Mouse (Mus musculus): ENCODE data around the gene Tnrc6c.
"Not testable (repeated sequence)": the region's sequence is repeated elsewhere in the genome, so short reads cannot be mapped to it uniquely, and the experiment has no call there.

The Tnrc6c gene

DNA sequence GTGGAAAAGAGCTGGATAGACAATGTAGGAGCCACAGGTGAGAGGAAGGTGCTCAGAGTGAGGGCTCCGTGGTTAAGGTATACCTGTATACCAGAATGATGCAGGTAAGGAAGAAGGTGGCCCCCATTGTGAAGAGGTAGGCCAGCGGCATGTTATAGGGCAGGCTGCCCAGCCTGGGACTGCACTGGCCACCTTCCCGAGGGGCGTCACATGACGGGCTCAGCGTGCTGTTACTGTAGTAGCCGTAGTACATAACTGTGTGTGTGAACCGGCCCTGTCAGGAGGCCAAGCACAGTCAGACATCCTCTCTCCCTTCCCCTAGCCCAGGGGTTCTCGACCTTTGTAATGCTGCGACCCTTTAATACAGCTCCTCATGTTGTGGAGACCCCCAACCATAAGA is 120.8 kb downstream of the Tnrc6c start:
- DNase-seq, result no peak

DNA sequence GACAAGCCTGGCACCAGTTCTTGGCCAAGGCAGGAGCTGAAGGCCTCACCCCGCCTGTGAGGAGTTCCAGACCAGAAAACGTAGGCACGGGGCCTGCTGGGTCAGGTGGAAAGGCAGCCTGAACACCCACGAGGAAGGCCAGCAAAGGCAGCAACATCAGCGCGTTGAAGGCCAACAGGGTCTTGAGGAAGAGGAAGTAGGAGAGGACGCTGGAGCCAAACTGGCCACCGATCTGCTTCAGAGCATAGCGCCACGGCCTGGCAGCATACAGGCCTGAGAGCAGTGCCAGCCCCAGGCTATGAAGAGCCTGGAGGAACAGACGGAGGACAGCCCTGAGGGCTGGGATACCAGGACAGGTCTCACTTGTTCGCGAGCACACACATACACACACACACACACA is 121.5 kb downstream of the Tnrc6c start:
- DNase-seq, result no peak

GRCm38 (mm10) chr11:117776085-117776792 is 122.2 kb downstream of the Tnrc6c start:
- DNase-seq, result no peak

DNA sequence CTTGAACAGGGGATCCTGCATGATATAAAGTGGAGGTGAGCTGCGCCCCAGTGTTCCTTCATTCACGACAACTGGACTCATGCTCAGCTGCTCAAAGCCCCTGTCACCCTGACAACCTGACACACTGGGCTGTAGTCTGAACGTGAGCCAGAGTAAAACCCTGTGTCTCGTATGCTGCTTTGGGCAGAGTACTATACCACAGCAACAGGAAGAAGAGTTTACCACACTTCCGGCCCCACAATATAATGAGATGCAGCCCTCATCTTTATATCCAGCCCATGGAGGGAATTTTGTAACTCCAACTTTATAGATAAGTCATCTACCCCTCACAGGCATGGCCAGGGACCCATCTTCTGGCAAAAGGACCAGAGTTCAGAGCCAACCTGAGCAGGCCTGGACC is 123.0 kb downstream of the Tnrc6c start:
- DNase-seq, result no peak

DNA sequence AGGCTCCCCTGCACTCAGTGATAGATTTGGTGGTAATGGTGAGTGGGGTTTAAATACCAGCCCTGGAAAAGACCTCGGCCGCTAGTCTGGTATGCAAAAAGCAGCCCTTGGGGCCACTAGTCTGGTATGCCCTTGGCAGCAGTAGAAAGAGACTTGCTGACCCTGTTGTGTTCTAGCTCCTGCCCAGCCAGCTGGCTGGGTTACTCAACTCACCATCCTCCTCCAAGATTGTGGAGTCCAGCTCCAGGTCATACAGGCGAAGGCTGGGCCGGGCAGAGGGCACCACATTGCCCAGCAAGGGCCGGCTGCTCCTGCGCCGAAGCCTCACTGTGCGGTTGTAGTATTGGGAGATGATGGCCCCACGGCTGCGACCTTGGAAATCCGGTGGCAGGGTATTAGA is 123.9 kb downstream of the Tnrc6c start:
- DNase-seq, result no peak

DNA sequence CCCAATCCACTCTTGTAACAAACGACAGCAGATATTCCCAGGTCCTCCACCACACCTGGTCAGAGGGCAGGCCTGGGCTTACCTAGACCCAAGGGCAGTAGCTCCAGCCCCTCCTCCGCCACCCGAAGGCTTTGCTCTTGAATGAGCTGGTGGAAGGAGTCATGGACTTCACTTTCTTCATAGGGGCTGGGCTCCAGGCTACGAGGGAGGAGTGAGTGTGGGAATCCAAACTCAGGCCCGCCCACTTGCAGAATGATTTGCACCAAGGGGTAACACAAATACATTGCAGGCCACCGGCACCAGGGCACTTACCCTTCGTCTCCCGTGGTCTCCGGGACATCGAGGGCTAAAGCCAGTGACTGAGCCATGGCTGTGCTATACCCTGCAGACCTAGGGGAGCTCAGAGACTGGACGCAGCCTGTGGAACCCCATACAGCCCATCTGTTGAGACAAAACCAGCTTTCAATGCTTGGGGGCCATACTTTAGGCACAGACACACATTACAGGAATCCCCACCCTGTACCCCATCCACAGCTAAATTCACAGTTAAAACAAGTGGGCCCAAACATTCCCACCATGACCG is 124.9 kb downstream of the Tnrc6c start:
- DNase-seq, result no peak

DNA sequence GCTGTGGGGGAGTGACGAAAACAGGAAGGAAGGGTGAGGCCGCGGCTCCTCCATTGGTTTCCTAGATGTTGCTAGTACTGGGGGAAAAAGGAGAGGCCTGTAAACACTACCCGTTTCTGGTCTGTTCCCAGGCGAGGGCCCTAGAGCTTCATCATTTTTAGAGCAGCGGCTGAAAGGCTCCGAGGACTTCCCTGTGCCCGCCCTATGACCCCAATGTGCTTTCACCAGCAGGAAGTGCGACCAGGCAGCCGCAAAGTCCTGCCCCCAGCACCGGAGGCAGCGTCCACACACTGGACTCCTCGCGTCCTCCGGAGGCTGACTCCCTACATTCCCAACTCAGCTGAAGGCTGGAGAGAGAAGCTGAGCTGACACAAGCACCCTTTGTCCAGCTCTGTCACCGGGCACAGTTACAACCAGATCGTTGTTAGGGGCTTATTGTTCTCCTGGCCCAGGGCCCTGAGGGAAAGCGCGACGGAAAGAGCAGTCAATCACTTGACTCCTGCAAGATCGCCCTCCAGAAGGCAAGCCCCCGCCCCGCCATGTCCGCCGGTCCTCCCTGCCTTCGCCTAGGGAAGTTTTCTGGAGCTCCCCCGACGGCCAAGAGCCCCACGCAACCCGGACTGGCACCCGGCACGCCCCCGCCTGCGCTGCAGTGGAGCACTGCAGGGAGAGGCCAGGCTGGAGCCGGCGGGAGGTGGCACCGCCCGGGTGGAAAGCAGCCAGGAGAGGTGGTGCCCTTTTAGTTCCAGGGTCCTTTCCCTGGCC is 125.5 kb downstream of the Tnrc6c start:
- DNase-seq, result peak; percentile 61 to 62

DNA sequence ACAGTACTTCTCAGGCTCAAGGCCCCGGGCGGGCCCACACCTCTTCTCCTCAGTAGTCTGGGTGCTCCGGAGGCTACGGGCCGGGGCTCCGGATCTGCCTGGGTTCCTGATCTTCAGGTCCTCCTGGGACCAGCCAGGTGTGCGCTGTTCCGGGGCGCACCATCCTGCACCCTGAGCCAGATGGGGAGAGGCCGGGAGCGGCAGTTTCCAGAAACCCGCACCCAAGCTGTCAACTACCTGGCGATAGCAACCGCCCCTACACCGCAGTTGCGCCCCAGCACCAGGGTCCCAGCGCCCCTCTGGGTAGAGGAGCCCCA is 126.1 kb downstream of the Tnrc6c start:
- no peak for DNase-seq

- DNase-seq, result peak; percentile 84 to 91
These were observed 126.6 kb downstream of the Tnrc6c start for GRCm38 (mm10) chr11:117780582-117781111.

- DNase-seq, result peak; percentile 63
These were observed 127.2 kb downstream of the Tnrc6c start for GRCm38 (mm10) chr11:117781199-117781821.

- peak; percentile 81 to 84 for DNase-seq
These were observed 128.1 kb downstream of the Tnrc6c start, which contains the start of the genes Tmc8 and Tmc6 for GRCm38 (mm10) chr11:117781993-117782704. Tmc8 (plus strand) TSS chr11:117782076. Tmc6 (minus strand) TSS chr11:117782198.

- DNase-seq, result no peak
These were observed 128.6 kb downstream of the Tnrc6c start for GRCm38 (mm10) chr11:117782705-117783034.

- peak; percentile 74 to 78 for DNase-seq
These were observed 129.0 kb downstream of the Tnrc6c start for GRCm38 (mm10) chr11:117783089-117783488.

GRCm38 (mm10) chr11:117783683-117784309 is 129.7 kb downstream of the Tnrc6c start:
- DNase-seq, result peak; percentile 43 to 52

DNA sequence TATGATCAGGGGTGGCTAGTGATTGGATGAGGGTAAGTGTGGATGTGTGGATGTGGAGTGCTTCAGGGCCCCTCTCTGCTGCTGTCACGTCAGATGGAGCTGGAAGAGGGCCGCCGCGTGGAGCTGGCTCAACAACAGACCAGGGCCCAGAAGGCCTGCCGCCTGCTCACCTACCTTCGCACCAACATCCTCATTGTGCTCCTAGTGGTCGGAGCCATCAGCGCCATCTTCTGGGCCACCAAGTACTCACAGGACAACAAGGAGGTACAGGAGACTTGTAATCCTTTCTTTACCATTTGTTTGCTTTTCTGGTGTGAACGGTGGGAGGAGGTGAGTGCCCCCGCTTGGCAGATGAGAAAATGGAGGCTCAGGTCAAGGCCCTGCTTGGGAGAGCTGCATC is 132.2 kb downstream of the Tnrc6c start:
- DNase-seq, result peak; percentile 64 to 72

DNA sequence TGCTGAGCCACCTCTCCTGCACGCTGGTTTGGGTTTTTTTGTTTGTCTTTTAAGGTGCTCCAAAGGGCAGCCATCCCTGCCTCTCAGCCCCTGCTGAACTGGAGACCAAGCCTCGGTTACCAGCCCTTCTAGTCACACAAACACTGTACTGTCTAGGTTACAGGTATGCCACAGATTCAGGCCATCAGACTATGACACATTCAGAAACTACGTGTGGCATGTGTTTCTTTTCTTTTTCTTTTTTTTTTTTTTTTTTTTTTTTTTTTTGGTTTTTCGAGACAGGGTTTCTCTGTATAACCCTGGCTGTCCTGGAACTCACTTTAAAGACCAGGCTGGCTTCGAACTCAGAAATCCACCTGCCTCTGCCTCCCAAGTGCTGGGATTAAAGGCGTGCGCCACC is 134.4 kb downstream of the Tnrc6c start:
- not testable (repeated sequence) for DNase-seq

DNA sequence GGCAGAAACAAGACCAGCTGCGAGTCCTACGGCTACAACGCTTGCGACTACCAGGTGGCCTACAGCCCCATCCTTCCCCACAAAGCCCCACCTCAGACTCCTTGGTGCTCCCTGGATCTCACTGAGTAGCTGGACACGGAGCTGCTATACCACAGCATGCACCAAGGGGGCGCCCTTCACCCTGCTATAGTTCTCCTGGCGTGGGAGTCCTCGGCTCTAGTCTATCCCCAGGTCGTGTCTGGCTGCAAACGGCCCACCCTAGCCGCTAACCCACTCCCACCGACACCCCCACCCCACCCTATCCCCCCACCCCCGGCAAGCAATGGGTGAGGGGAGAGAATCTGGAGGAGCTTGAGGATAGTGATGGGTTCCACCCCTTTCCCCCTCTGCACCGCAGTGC is 136.2 kb downstream of the Tnrc6c start:
- peak; percentile 64 to 76 for DNase-seq

GRCm38 (mm10) chr11:117790703-117791440 is 136.8 kb downstream of the Tnrc6c start:
- DNase-seq, result peak in 1 of 2 experiments; percentile 55

- no peak for DNase-seq
These were observed 137.3 kb downstream of the Tnrc6c start for GRCm38 (mm10) chr11:117791441-117791761.

DNA sequence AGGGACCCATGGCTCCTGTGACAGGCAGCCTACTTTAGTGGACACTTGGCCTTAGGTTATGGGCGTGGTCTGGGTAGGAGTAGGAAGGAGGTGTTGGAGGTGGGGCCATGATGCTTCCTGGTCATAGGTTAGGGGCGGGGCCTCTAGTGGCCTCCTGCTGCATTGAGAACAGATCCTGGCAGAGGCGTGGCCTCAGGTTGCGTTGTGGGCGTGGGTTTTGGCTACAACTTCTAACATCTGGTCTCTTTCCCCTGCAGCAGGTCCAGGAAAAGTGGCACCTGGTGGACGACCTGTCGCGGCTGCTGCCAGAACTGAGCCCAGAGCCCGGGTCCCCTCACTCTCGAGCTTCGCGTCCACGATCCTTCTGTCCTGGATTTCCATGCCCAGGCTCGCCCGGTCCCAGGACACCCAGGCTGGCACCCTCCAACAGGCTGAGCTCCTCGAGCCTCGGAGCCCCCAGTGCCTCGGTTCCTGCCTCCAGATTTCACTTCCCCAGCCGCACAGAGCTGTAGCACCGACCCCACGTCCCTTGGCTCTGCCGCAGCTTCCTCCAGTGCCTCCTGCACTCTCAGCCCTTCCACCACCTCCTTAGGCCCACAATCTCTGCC is 138.3 kb downstream of the Tnrc6c start:
- peak; percentile 75 to 77 for DNase-seq

DNA sequence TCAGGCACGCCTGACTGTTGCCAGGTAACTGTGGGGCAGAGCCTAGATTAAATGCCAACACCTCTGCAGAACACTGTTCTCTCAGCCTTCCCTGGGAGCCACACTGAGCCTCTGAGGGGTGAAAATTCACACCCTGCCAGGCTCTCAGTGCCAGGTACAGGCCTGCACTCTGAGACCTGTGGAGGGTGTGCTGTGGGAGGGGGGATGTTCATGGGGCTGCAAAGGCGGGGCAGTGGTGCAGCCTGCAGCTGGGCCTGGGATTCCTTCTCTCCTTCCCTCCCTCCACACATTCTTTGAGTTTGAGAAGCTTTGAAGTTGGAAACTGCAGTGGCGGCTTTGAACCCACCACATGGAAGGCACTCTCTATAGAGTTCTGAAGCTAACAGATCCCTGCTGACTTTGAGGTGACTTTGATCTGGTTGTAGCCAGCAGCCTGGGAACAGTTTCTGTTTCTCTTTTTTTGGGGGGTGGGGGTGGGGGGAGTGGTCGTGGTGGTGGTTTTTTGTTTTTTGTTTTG is 140.0 kb downstream of the Tnrc6c start:
- no peak for DNase-seq

All from spleen, adult 18-20 months (tissue).